Mouse (Mus musculus): ENCODE measurements around the gene Glra4. TPM values are rescaled to one million over a fixed set of nuclear protein-coding genes. Genes with fewer than 3 reads are reported as not detected.

Glra4 gene
- total and polyA plus RNA-seq, 2 experiments from 2014 or later = not detected

DNA sequence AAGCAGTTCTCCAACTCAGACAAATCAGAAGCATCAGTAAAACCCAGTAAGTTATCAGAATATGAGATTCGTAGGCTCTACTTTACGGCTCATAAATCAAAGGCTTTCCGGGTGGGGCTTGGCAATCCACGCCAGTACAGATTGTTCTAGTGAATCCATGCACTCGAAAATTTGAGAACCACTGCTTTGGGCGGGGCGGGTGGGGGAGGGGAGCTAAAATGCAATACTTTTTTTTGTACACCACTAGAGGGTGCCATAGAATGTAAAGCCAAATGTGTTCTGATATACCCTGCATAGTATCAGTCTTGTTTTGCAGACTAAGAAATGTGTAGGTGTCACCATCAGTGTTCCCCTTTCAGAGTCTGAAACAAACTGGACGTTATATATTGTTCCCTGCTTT is 35.3 kb downstream of the Glra4 start:
- DNase-seq = peak; percentile 7
- 82% methylated on average over 8 of the region's 8 CpGs for WGBS
- peaks cover 10% of the 10 kb centered on the region; the same call in 1 of the 2 replicates for H3K36me3 ChIP-seq (ENCODE audit: insufficient read depth)
- TF ChIP-seq CTCF (IDR thresholded peaks at IDR 0.05; ENCODE audit: low read depth) = peak; percentile 26; the same call in 1 of the 2 replicates
- H3K9me3 ChIP-seq (ENCODE audit: low read length) = no peaks in the 10 kb centered on the region
- no peak overlapping the region for H3K4me2 ChIP-seq (ENCODE audit: low read depth)
- no peak overlapping the region for H3K27ac ChIP-seq (ENCODE audit: low read depth, low read length)
- no peak for ATAC-seq
- H3K27me3 ChIP-seq (ENCODE audit: insufficient read depth, low read length) = no peaks in the 10 kb centered on the region
- no peak overlapping the region for H3K9ac ChIP-seq
- no peaks in the 10 kb centered on the region for H3K4me1 ChIP-seq (ENCODE audit: insufficient read depth)
- no peak overlapping the region for H3K4me3 ChIP-seq (ENCODE audit: low read depth, low read length)

DNA sequence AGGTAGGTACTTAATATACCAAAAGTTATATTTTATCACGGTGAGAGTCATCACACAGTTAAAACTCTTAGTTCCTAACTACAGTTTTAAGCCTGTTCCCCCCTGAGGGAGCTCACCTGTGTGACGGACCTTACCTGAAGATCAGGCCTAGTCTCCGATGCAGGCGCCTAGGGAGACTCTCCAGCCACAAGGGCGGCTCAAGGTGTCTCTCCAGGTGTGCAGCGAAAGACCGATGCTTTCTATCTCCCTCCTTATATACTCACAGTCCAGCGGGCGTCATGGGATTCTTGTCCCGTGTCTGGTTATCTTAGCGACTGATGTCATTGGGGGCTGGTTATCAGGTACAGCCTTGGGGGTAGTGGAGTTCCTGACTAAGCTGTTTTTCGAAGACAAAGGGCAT is 36.5 kb downstream of the Glra4 start, which contains the start of gene Morf4l2:
Morf4l2 (minus strand) TSS at position 232 of the 400 bp plus-strand sequence.
- Histone ChIP-seq H3K36me3 (ENCODE audit: insufficient read depth) (no peaks in the 10 kb centered on the region), H3K9me3 (ENCODE audit: low read length) (no peaks in the 10 kb centered on the region), H3K27ac (ENCODE audit: low read depth, low read length) (peak within 1 kb of the TSS; percentile 92), H3K4me2 (ENCODE audit: low read depth) (peak within 1 kb of the TSS; percentile 48), H3K27me3 (ENCODE audit: insufficient read depth, low read length) (no peaks in the 10 kb centered on the region), H3K4me3 (ENCODE audit: low read depth, low read length) (peak within 1 kb of the TSS; percentile 43), H3K4me1 (ENCODE audit: insufficient read depth) (no peaks in the 10 kb centered on the region), H3K9ac (peak within 1 kb of the TSS; percentile 53)
- no peak for ATAC-seq
- 91% methylated on average over 12 of the region's 12 CpGs for WGBS
- no peak for TF ChIP-seq CTCF (IDR thresholded peaks at IDR 0.05; ENCODE audit: low read depth)
- DNase-seq = no peak

GRCm38 (mm10) chrX:136742661-136743103 is 37.3 kb downstream of the Glra4 start:
- Histone ChIP-seq H3K4me2 (ENCODE audit: low read depth) (peak overlapping the region; percentile 48), H3K27ac (ENCODE audit: low read depth, low read length) (peak overlapping the region; percentile 92), H3K9me3 (ENCODE audit: low read length) (no peaks in the 10 kb centered on the region), H3K4me1 (ENCODE audit: insufficient read depth) (no peaks in the 10 kb centered on the region), H3K4me3 (ENCODE audit: low read depth, low read length) (peak overlapping the region; percentile 43), H3K27me3 (ENCODE audit: insufficient read depth, low read length) (no peaks in the 10 kb centered on the region), H3K9ac (peak overlapping the region; percentile 53), H3K36me3 (ENCODE audit: insufficient read depth) (no peaks in the 10 kb centered on the region)
- ATAC-seq (no peak), DNase-seq (peak; percentile 80)
- TF ChIP-seq CTCF (IDR thresholded peaks at IDR 0.05; ENCODE audit: low read depth) = peak; percentile 73
- 39% methylated on average over 5 of the region's 5 CpGs for WGBS

GRCm38 (mm10) chrX:136742241-136742640 is 37.7 kb downstream of the Glra4 start:
- ATAC-seq = no peak
- Histone ChIP-seq H3K9me3 (ENCODE audit: low read length) (no peaks in the 10 kb centered on the region), H3K4me1 (ENCODE audit: insufficient read depth) (no peaks in the 10 kb centered on the region), H3K27ac (ENCODE audit: low read depth, low read length) (peak overlapping the region; percentile 92), H3K4me2 (ENCODE audit: low read depth) (peak overlapping the region; percentile 48), H3K4me3 (ENCODE audit: low read depth, low read length) (peak overlapping the region; percentile 43), H3K27me3 (ENCODE audit: insufficient read depth, low read length) (no peaks in the 10 kb centered on the region), H3K9ac (peak overlapping the region; percentile 53), H3K36me3 (ENCODE audit: insufficient read depth) (no peaks in the 10 kb centered on the region)
- 37% methylated on average over 10 of the region's 10 CpGs for WGBS
- no peak for DNase-seq
- no peak for TF ChIP-seq CTCF (IDR thresholded peaks at IDR 0.05; ENCODE audit: low read depth)

DNA sequence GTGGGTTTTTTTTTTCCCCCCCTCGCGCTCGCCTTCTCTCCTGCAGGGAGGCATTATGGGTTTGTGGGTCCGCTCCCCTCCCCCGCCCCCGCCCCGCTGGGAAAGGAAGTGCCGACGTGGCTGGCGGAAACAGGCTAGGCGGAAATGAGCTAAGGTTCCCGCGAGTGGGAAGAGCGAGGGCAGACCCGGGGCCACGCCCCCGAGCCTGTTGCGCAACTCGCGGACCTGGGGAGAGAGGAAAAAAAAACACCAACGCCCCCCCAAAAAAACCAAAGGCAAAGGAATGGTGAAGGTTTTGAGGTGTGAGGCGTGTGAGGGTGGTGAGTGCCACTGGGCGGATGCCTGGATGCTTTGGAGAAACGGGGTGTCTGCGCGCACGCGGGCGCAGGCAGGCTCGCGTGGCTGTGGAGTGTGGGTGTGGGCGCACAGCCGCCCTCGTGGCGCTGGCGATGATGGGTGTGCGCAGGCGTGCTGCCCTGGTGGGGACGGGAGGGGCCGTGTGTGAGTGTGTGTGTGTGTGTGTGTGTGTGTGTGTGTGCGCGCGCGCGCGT is 38.2 kb downstream of the Glra4 start:
- peak overlapping the region; percentile 43 for H3K4me3 ChIP-seq (ENCODE audit: low read depth, low read length)
- H3K4me1 ChIP-seq (ENCODE audit: insufficient read depth) = no peaks in the 10 kb centered on the region
- no peaks in the 10 kb centered on the region for H3K27me3 ChIP-seq (ENCODE audit: insufficient read depth, low read length)
- TF ChIP-seq CTCF (IDR thresholded peaks at IDR 0.05; ENCODE audit: low read depth) = no peak
- peak; percentile 73 for ATAC-seq
- H3K4me2 ChIP-seq (ENCODE audit: low read depth) = peak overlapping the region; percentile 48
- no peaks in the 10 kb centered on the region for H3K36me3 ChIP-seq (ENCODE audit: insufficient read depth)
- peak; percentile 90 for DNase-seq
- peak overlapping the region; percentile 92 for H3K27ac ChIP-seq (ENCODE audit: low read depth, low read length)
- H3K9me3 ChIP-seq (ENCODE audit: low read length) = no peaks in the 10 kb centered on the region
- H3K9ac ChIP-seq = peak overlapping the region; percentile 53
- 43% methylated on average over 46 of the region's 46 CpGs for WGBS

- 29% methylated on average over 39 of the region's 39 CpGs for WGBS
- H3K9me3 ChIP-seq (ENCODE audit: low read length) = no peaks in the 10 kb centered on the region
- no peaks in the 10 kb centered on the region for H3K4me1 ChIP-seq (ENCODE audit: insufficient read depth)
- H3K36me3 ChIP-seq (ENCODE audit: insufficient read depth) = no peaks in the 10 kb centered on the region
- H3K27ac ChIP-seq (ENCODE audit: low read depth, low read length) = peak overlapping the region; percentile 92
- peak overlapping the region; percentile 75 for H3K9ac ChIP-seq
- no peak for TF ChIP-seq CTCF (IDR thresholded peaks at IDR 0.05; ENCODE audit: low read depth)
- H3K27me3 ChIP-seq (ENCODE audit: insufficient read depth, low read length) = no peaks in the 10 kb centered on the region
- DNase-seq = peak; percentile 96
- peak overlapping the region; percentile 58 for H3K4me3 ChIP-seq (ENCODE audit: low read depth, low read length)
- peak; percentile 95 for ATAC-seq
- peak overlapping the region; percentile 52 for H3K4me2 ChIP-seq (ENCODE audit: low read depth)
Measured at GRCm38 (mm10) chrX:136740791-136741650, 38.9 kb downstream of the Glra4 start.
